Mouse (Mus musculus): ENCODE results near the gene Mup16. TPM values are rescaled to one million over a fixed set of nuclear protein-coding genes. Genes with fewer than 3 reads are reported as not detected.
"Not testable (repeated sequence)": the region's sequence is repeated elsewhere in the genome, so short reads cannot be mapped to it uniquely, and the experiment has no call there.

Mup16 gene
- polyA plus RNA-seq (2016; fragmentation: Nextera tagmentation; extraction: Ambion mirVana): not detected in 2 replicates

DNA sequence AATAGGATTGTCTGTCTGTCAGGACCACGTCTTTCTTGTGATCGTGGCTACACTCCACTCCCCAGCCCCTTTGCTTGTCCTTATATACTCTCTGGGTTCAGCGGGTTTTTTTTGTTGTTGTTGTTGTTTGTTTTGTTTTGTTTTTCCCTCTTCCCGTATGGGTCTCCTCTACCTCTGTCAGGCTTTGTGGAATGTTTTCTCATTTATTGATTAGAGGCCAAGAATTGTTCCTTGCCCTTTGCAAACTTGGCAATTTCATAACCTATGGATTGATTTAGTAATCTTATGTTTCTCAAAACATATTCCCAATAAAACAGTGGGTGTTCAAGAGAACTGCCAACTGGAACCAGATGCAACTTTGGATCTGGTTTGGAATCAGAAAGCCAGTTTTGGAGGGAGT is at the start of gene Mup16:
Gene Mup16 (minus strand): TSS at position 101 of the 400 bp plus-strand sequence.
- 90% methylated on average over 3 of the region's 4 CpGs for WGBS
- not testable (repeated sequence) for H3K36me3 ChIP-seq

DNA sequence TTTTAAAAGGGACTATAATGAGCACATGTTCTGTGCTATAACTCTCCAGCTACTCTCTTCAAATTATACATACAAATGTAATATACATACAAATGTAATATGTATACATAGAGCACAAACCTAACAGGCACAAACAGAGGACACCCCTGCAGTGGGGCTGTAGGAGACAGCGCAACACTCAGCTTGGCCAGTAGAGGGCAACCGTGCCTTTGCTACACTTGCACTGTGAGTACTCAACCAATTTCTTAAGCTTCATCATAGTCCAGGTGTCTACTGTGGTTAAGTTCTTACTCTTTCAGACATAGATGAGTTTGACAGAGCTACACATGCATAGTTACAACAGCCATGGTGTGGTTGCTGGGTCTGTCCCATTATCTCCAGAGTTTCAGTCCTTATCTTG is 36.6 kb upstream of the Mup16 start:
- DNase-seq (ENCODE audit: low spot score); H3K27ac ChIP-seq; H3K9me3 ChIP-seq (replicated peaks); H3K4me1 ChIP-seq; H3K4me3 ChIP-seq; H3K36me3 ChIP-seq; H3K27me3 ChIP-seq (ENCODE audit: low read depth, poor library complexity, severe bottlenecking): not testable (repeated sequence)
- WGBS: 15% methylated on average over 2 of the region's 2 CpGs

More for the DNA sequence above, at the start of gene Mup16:
- not testable (repeated sequence) for H3K9me3 ChIP-seq (replicated peaks); H3K27me3 ChIP-seq (ENCODE audit: low read depth, poor library complexity, severe bottlenecking); H3K27ac ChIP-seq; H3K4me3 ChIP-seq; H3K4me1 ChIP-seq; DNase-seq (ENCODE audit: low spot score)

Other genes starting within 250 kb of the Mup16 start
- gene Mup14, start 215.5 kb downstream of the Mup16 start, polyA plus RNA-seq (2016; fragmentation: Nextera tagmentation; extraction: Ambion mirVana): 0.92 TPM in 1 of 2 replicates, not detected in the other
- gene Mup15, start 79.8 kb downstream of the Mup16 start, polyA plus RNA-seq (2016; fragmentation: Nextera tagmentation; extraction: Ambion mirVana): 0.40 TPM in 1 of 2 replicates, not detected in the other
- not detected in 2 replicates for gene Mup17, start 76.3 kb upstream of the Mup16 start, polyA plus RNA-seq (2016; fragmentation: Nextera tagmentation; extraction: Ambion mirVana)
- gene Mup18, start 154.6 kb upstream of the Mup16 start, polyA plus RNA-seq (2016; fragmentation: Nextera tagmentation; extraction: Ambion mirVana): not detected in 2 replicates

Data from limb, embryonic 10.5 days (tissue).